Mouse (Mus musculus): ENCODE measurements around the gene Impdh1.
A peak's percentile ranks its signal among the peaks of the same experiment; 100 is the strongest.

The Impdh1 gene

DNA sequence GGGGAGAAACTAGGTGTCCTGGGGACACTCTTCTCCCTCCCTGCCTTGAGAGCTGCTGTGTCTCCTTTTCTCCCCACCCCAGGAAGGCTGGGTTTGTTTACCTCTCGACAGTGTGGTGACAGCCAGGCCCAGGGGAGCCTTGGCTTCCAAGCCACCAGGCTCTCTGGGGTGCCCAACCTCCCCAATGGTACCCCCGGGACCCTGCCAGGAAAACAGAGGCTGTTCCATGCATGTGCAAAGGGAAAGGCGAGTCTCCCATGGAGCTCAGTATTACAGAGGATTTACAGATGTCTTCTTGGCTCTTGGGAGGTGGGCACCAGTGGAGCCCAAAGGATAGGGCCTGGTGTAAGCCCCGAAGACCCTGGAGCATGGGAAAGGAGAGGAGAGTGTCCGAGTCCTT lies 2.7 kb downstream of the Impdh1 start:
- DNase-seq (ENCODE audit: low spot score): no peak

DNA sequence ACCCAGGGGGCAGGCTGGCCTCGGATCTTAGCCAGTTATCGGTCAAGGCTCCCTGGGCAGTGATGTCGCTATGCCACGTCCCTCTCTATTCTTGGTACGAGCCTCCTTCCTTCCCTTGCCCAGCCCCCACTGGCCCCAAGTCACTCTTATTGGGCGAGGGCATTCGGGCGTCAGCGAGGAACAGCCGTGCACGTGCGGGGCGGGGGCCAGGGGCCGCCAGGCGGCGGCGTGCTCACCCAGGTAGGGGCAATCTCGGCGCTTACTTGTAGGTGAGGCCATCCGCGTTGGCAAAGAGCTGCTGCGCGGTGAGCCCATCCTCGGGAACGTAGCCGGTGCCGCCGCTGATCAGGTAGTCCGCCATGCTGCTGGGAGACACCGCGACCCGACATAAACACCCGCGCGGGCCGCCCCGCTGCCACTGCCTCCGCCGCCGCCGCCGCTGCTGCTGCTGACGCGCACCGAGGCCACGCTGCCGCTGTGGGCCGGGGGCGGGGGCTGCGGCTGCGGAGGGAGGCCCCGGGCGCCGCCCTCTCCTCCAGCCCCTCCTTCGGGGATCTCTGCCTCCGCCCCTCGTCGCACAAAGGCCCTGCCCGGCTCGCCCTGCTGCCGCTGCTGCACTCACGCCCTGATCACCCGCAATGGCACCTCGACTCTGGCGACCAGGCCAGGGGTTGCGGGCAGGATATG lies 4.2 kb downstream of the Impdh1 start:
- DNase-seq (ENCODE audit: low spot score): peak; percentile 54

DNA sequence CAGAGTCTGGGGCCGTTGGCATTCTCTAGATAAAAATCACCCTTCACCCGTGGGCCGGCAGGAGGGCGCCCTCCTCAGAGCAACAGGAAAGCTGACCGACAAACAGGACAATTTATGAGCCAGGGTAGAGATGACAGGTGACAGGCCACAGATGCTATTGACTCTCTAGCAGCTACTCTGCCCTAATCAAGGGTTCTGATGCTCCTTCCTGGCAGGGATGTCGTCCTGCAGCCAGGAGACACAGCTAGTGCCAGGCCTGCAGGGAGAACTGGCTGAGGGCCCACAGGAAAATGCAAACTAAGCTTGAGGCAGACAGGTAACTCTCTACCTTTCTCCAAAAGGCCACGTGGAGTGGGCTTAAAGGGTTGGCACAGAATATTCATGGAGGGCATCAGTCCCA lies 5.0 kb downstream of the Impdh1 start:
- no peak for DNase-seq (ENCODE audit: low spot score)

DNA sequence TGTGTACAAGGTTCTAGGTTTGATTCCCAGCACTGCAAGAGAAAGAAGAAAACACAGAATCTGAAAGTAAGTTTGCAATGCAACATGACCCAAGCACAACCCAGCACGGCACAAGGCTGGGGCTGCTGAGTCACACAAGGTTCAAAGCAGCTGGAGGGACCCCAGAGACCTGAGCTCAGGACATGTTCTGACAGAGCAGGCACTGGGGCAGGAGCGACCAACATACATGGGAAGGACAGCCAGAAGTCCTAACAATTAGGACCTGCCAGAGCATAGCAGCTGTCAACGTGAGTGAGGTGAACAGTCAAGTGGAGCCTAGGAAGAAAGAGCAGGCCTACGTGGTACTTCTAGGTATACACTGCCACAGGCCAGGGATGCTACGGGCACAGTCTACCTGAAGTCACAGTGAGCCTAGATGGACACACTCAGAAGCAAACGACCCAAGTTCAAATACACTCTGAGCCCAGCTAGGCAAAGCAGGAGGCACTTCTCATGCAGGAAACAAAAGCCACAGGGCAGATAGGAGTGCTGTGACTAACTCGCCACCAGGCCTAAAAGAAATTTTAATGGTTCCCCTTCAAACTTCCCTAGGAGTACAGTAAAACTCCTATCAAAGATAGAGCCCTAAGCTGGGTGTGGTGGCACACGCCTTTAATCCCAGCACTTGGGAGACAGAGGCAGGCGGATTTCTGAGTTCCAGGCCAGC lies 5.8 kb downstream of the Impdh1 start:
- DNase-seq (ENCODE audit: low spot score): no peak

DNA sequence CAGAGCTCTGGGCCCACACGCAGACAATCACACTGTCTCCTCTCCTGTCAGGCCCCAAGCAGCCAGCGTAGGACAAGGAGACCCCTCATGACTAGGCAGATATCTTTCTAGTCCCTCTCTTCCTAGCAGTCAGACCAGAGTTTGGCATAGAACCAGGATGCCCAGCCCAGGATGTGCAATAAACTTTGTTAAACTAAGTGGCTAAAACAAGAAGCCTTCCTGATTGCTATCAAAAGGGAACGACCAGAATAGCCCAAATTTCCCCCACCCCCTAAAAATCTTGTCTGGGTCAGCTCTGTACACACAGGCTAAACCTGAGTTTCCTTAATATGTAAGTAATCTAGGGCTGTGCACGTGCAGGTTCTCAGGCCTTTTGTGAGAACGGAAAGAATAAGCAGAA lies 8.0 kb downstream of the Impdh1 start:
- no peak for DNase-seq (ENCODE audit: low spot score)

DNA sequence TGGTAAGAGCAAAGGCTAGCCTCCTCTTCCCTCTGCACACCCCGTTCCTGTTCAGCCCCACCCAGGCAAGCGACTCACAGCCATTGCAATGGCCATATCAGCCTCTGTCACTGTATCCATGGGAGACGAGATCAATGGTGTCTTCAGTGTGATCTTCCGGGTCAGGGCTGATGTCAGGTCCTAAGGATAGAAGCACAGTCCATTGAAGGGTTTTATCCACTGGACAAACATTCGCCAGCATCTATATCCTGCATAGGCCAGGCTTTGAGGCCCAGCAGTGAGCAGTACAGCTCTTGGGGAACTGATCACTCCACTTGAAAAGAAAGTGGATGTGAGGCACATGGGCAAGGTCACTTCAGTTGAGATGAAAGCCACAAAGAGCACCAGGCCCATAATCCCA lies 9.1 kb downstream of the Impdh1 start:
- no peak for DNase-seq (ENCODE audit: low spot score)

DNA sequence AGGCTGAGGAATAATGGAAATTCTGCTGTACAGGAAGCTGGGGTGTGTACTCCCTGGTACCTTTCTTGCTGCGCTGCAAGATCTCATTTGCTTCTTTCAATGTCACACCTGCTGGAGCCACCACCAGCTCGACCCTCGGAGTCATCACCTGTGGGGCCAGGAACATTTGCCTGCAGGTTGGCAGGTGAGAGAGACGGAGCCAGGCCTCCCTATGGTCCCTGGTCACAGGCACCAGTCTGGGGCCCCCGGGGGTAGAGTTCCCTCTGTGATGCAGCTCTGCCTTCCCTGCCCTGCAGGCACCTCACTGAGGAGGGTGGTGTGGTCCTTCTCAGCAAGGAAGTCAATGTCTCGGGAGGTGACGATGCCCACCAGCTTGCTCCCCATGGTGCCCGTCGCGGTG lies 10.2 kb downstream of the Impdh1 start:
- no peak for DNase-seq (ENCODE audit: low spot score)

DNA sequence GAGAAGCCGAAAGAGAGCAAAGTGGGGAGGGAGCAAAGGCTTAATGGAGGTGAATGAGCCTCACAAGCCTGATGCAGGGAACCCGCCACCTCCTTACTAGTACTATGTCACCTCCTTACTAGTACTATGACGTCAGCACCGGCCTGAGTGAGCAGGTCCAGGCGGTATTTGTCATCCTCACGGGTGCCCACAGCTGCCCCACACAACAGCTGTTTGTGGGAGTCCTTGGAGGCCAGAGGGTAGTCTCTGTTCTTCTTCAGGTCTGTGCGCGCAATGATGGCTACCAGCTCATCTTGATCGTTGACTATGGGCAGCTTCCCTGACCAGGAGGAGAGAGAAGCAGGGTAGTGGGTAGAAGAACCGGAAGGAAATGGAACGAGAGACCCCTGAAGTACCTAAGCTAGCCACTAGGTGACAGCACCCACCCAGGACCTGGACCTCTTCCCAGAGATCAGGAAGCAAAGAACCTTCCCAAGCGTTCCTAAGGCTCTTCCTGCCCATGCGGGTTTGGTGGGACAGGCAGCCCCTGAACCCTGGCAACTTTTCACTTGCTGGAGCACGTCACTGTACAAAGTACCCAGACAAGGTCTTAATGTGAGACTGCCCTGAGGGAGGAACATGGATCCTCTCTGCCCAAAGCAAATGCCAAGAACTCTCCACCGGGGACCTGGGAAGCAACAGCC lies 11.1 kb downstream of the Impdh1 start:
- no peak for DNase-seq (ENCODE audit: low spot score)

DNA sequence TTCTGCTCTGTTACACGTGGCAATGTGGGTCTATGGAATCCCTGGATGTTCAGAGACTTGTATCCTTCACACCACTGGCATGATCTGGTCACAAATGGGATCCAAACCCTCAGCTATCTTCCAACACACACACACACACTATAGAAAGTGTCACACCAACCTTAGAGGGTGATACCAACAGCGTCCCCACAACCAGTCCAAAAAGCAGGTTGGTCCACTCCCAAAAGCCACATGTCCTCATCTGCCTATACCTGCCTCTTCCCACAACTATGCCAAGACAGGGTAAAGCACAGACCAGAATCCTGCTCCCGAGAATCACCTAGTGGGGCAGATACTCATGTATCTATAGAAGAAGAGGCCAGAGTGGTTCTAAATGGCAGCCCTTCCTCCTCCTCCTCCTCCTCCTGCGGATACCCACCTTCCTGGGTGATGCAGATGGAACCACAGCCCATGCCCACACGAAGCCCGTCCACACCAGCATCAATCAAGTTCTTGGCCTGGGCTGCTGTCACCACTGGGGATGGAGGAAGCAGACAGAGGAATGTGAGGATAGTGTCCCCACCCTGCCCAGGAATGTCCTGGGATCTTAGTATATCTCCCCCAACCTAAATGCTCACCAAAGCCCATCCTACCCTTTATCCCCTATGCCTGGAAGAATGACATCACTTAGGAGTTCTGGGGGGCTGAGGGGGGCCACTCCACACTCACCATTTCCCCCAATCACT lies 12.1 kb downstream of the Impdh1 start:
- DNase-seq (ENCODE audit: low spot score): no peak

DNA sequence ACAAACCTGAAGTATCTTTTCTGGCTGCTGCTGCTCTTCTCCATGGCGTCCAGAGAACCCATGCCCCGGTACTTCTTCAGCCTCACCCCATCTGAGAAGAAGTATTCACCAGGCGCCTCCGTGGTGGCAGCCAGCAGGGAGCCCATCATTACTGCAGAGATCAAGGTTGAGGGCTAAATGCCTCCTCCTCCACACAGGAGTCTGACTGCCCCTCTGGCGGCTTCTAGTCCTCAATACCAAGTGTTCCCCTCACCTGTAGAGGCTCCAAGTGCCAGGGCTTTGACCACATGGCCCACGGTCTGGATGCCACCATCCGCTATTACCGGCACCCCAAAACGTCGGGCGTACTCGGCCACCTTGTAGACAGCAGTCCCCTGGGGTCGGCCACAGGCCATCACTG lies 13.1 kb downstream of the Impdh1 start:
- no peak for DNase-seq (ENCODE audit: low spot score)

DNA sequence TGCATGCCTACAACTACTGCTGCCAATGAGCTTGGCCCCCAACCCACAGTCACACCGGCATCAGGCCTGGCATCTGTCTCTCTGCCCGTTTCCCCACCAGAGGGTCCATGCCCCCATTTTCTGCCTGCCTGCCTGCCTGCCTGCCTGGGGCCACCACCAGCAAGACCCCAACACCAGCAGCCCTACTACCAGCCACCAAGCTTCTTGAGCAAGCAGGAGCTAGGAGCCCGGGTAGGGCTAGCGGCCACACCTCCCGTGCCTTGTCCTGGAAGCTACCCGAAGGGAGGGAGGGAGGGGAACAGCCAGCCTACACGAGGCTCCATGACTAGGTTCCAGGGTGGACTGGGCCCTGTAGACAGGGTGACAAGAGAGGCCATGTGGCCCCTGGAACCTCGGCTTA lies 14.2 kb downstream of the Impdh1 start:
- DNase-seq (ENCODE audit: low spot score): no peak

DNA sequence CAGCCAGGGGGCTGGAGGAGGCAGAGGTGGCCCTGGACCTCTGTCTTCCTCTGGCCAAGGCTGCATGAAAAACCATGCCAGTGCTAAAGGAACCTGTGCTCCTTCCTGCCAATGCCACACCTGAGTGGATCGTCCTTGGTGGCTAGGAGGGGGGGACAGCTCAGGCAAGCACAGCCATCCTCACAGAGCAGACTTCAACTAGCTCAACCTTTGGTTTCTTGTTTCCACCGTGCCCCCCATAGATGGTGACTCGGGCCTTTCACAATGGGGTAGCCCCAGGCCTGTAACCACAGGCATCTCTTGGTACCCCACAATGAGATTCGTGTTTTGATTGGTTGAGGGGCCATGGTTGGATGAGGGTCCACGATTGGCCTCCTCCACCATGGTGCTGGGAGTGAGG lies 14.8 kb downstream of the Impdh1 start:
- DNase-seq (ENCODE audit: low spot score): no peak

DNA sequence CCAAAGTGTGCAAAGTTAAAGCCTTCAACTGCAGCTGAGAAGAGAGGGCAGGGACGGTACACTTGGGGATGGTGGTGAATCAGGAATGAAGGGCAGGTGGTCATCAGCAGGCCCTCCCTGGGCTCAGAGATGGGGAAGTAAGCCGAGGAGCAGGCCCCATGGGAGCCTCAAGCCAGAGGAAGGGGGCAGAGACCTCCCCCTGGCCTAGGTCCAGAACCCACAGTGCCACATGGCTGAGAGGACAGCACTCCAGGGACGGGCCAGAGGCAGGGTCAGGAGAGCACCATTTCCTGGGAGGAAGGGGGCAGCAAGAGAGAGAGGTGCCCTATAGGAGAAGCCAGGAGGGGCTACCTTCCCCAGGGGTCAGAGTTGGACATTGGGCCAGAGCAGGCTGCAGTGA lies 15.7 kb downstream of the Impdh1 start:
- DNase-seq (ENCODE audit: low spot score): no peak

DNA sequence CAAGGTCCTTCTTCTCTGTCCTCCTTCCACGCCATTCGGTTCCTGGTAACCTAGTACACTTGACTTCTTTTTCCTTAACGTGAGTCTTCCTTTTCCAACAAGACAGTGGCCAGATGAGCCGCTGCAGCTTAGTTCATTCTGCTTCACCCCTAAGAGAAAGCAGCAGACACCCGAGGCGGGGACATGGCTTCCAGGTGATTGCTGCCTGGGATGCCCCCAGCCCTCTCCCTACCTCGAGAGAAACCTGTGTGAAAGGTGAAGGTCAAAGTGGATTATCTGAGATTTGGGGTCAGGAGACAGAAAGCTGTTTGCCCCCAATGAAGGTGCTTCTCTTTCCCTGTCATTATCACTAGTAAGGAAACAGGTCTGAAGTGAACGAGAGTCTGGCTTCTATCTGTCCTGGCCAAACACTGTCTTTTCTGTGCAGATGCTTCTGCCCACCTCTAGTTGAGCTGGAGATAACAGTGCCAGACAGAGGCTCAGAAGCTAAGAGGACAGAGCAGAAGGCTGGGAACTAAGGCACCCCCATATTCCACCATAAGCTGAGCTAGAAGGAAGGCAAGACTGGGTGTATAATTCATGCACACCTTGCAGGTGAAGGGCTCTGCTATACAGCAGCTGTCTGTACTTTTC lies 16.8 kb downstream of the Impdh1 start:
- no peak for DNase-seq (ENCODE audit: low spot score)

DNA sequence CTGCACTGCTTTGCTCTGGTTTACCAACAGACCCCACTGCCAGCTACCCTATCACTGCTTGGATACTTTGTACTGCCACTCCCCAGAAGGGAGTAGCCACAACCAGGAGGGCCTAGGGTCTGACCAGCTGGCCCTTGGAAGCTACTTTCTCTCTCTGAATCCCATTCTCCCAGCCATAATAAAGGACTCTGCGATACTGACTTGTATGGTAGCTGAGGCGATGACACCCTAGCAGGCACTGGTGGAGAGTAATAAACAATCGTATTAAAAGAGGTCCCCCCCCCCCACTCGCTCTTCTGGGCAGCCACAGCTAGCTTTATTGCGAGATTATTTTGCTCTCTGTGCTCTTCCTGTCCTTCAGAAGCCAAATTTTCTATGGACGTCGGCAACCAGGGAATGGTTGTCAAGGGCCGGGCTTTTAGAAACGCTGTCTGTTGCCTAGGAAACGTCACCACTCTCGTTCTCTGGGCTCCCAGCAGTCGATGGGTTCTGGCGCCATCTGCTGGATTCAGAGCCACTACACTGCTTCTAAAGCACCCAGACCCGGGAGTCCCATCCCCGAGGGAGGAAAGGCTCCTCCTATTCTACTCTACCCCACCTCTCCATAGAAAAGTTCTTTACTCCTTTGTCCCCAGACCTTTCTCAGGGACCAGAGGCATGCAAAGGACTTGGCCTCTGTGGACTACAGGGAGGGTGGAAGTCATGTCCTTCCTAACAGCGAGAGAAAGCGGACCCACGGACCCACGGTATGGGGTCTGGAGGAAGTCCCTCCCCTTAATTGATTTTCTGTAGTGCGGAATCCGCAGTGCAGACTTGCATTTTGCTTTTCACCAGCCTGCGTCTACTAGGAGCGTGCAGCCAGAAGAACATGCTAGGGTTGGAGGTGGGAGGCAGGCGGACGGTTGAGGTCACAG lies 17.6 kb downstream of the Impdh1 start:
- peak; percentile 56 for DNase-seq (ENCODE audit: low spot score)

DNA sequence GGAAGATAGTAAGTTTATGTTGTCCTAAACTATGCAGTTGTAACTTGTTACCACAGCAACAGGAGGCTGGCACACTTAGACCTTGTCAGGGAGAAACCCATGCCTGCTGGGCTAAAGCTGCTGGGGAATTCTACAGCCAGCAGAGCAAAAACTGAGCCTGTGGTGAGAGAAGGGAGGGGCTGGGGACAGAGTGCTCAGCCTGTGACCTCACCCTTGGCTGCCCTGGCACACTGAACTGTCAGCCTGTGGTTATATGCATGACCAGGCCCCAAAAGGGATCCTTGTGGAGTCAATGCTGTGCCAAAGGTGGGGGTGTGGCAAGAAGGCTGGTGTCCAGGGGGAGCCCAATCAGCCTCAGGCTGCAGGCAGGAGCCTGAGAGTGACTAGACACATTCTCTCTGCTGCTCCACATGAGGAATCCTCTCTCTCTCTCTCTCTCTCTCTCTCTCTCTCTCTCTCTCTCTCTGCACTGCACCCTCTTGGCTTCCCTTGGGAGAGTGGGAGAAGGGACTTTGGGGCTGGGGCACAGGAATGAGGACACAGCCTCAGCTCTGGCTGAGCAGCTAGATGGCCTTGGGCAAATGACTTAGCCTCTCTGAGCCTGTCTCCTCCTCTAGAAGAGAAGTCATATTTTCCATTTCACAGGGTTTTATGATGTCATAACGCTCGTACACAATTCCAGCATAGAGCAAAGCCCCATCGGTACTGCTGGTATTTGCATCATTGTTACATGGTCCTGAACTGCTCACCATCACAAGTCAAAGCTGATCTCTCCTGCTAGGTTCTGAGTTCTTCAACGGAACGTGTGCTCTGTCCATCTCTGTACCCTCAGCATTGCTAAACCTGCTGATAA lies 20.1 kb downstream of the Impdh1 start:
- DNase-seq (ENCODE audit: low spot score): no peak

DNA sequence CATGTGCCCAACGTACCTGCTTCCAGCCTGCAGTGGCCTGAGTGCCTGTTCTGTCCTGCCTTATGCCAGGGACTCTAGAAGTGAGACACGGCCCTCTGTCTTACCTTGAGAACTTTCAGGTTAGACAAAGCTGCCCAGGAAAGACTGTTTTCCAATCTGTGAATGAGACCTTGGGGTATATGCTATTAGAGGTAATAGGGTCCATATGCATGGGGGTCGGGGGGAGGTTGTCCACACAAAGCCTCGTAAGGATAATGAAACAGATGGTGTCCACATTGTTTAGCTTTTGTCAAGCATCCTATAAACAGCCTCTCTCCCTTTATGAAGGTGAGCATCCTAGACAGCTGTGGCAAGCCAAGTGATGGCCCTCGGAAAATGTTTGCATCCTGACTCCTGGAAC lies 21.0 kb downstream of the Impdh1 start:
- DNase-seq (ENCODE audit: low spot score): no peak

DNA sequence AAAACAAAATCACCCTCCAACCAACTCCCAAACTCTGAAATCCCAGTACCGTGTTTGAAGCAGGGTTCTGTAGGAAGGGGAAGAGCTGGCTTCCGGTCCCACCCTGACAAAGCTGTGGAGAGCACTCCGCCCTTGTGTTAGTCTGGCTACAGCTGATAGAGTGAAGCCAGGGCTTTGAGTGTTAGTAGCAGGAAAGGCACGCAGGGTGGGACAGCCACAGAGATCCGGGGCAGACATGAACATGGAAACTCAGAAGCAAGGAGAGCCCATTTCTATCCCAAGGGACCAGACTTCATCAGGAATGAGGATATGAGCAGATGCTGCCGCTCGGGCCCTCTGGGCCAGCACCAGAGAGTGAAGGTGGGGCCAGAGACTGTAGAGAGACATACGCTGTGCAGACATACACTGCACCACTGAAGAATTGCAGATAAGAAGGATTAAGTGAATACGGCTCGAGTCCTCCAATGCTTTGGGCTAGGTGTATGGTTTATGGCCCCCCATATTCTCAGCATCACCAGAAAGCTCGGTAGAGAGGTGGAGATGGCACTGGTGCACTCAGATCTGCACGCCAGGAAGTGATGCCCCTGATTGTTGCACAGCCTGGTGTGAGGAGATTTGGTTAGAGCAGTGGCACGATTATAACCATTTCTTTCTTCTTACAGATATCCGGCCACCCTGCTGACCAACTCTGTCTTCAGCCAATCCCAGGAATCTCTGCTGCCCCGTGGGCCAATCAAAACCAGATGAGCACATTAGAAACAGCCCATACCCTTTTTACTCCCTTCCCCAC lies 22.0 kb downstream of the Impdh1 start:
- DNase-seq (ENCODE audit: low spot score): no peak

DNA sequence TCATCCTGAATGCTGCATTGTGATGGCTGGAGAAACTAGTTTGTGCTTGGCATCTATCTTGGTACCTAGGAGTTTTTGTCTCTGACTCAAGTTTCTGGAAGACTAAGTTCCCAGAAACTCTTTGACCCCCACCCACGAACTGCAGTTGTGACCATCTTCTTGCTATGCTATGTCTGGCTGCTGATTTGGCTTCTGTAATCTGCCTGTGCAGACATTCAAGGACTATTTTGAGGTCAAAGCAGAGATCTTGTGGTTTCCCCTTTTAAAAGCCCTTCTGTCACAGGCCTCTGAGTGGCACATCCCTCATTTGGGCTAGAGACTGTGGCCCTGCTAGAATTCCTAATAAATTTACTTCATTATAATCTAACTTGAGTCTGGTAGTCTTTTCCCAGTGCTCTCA lies 28.2 kb downstream of the Impdh1 start:
- no peak for DNase-seq (ENCODE audit: low spot score)

Data from c-Kit-positive CD71-positive TER-119-positive erythroid progenitor cells, embryonic 14.5 days (primary cell).